Mouse (Mus musculus) gastrocnemius, adult 2 months (tissue): ENCODE results near the gene Zfp593. TPM values are rescaled to one million over a fixed set of nuclear protein-coding genes. Genes with fewer than 3 reads are reported as not detected.
A peak's percentile ranks its signal among the peaks of the same experiment; 100 is the strongest.
"Not testable (repeated sequence)": the region's sequence is repeated elsewhere in the genome, so short reads cannot be mapped to it uniquely, and the experiment has no call there.

Experiments
- DNase-seq: peaks from one replicate; pipeline ENCODE4 v3.0.0; 2022
- H3K27ac ChIP-seq: fragments of 200-600 bp; 2 replicates; pipeline ENCODE4 v1.8.1; 2022; ENCODE audit warnings: mild to moderate bottlenecking
- H3K4me3 ChIP-seq: fragments of 200-600 bp; 2 replicates; pipeline ENCODE4 v1.8.1; 2022; ENCODE audit warnings: mild to moderate bottlenecking, moderate library complexity
- CTCF ChIP-seq: fragments of 200-600 bp; IDR thresholded peaks from 2 replicates; pipeline ENCODE4 v1.8.1; 2022; ENCODE audit warnings: antibody characterized with exemption, mild to moderate bottlenecking, moderate library complexity
- intact Hi-C: fragments of 180-260 bp; cut with DNase I; formaldehyde crosslinking; loops from one replicate; pipeline ENCODE4 v1.15.1; 2025
- total RNA-seq, 2 experiments: library from RNA; stranded (reverse); gene quantifications; 2 replicates each; pipeline ENCODE4 v1.2.3; 2021

Zfp593 gene
- total RNA-seq, 2 experiments from 2014 or later = 4.8 to 6.4 TPM

- H3K4me3 ChIP-seq = peak overlapping the region; percentile 41; the same call in 1 of the 2 replicates
Observed at GRCm38 (mm10) chr4:134273417-134274345, 28.3 kb upstream of the Zfp593 start.

GRCm38 (mm10) chr4:134272731-134273416 is 27.5 kb upstream of the Zfp593 start:
- no peak for TF ChIP-seq CTCF
- H3K27ac ChIP-seq = no peak overlapping the region
- DNase-seq = no peak
- H3K4me3 ChIP-seq = peak overlapping the region; percentile 41; the same call in 1 of the 2 replicates
- intact Hi-C loops = no loop called here

More at GRCm38 (mm10) chr4:134273417-134274345, 28.3 kb upstream of the Zfp593 start:
- no peak for DNase-seq
- no peak overlapping the region for H3K27ac ChIP-seq
- intact Hi-C loops = no loop called here
- no peak for TF ChIP-seq CTCF

- TF ChIP-seq CTCF = no peak
Observed at GRCm38 (mm10) chr4:134271979-134272378, 26.6 kb upstream of the Zfp593 start.

GRCm38 (mm10) chr4:134269622-134270021 is 24.2 kb upstream of the Zfp593 start:
- TF ChIP-seq CTCF = peak; percentile 60
- not testable (repeated sequence) for H3K4me3 ChIP-seq, DNase-seq, H3K27ac ChIP-seq
- intact Hi-C loops = loop anchor here (10.0 kb wide), 1 partner anchor 205 kb away; no protein-coding TSS in a partner anchor

More at GRCm38 (mm10) chr4:134271979-134272378, 26.6 kb upstream of the Zfp593 start:
- intact Hi-C loops = no loop called here
- Histone ChIP-seq H3K4me3 (no peak overlapping the region), H3K27ac (no peak overlapping the region)
- DNase-seq = no peak

GRCm38 (mm10) chr4:134268102-134268655 is 22.8 kb upstream of the Zfp593 start:
- Histone ChIP-seq H3K4me3 (no peak overlapping the region), H3K27ac (no peak overlapping the region)
- intact Hi-C loops = loop anchor here (10.0 kb wide), 1 partner anchor 207 kb away; no protein-coding TSS in a partner anchor
- no peak for DNase-seq
- peak; percentile 45 for TF ChIP-seq CTCF

GRCm38 (mm10) chr4:134265860-134266585 is 20.6 kb upstream of the Zfp593 start:
- TF ChIP-seq CTCF = no peak
- no peak for DNase-seq
- Histone ChIP-seq H3K4me3 (no peak overlapping the region), H3K27ac (peak overlapping the region; percentile 43; the same call in 1 of the 2 replicates)
- intact Hi-C loops = loop anchor here (10.0 kb wide), 1 partner anchor 209 kb away; no protein-coding TSS in a partner anchor

- no peak overlapping the region for H3K4me3 ChIP-seq
- TF ChIP-seq CTCF = peak; percentile 84
- H3K27ac ChIP-seq = no peak overlapping the region
- DNase-seq = peak; percentile 76
- intact Hi-C loops = loop anchor here (1.0 to 10.0 kb wide), 2 partner anchors 125 to 212 kb away; no protein-coding TSS in a partner anchor
Observed at GRCm38 (mm10) chr4:134263191-134263590, 17.8 kb upstream of the Zfp593 start.

GRCm38 (mm10) chr4:134258354-134258753 is 13.0 kb upstream of the Zfp593 start:
- H3K27ac ChIP-seq = peak overlapping the region; percentile 74; the same call in 1 of the 2 replicates

GRCm38 (mm10) chr4:134257198-134258009 is 12.0 kb upstream of the Zfp593 start:
- Histone ChIP-seq H3K4me3 (peak overlapping the region; percentile 23; the same call in 1 of the 2 replicates), H3K27ac (peak overlapping the region; percentile 74)
- intact Hi-C loops = no loop called here
- no peak for TF ChIP-seq CTCF
- DNase-seq = no peak

More at GRCm38 (mm10) chr4:134258354-134258753, 13.0 kb upstream of the Zfp593 start:
- intact Hi-C loops = no loop called here
- no peak overlapping the region for H3K4me3 ChIP-seq
- no peak for DNase-seq
- no peak for TF ChIP-seq CTCF

- DNase-seq = no peak
- peak overlapping the region; percentile 74 for H3K27ac ChIP-seq
- peak overlapping the region; percentile 39 for H3K4me3 ChIP-seq
- intact Hi-C loops = no loop called here
- no peak for TF ChIP-seq CTCF
Observed at GRCm38 (mm10) chr4:134256407-134257197, 11.2 kb upstream of the Zfp593 start.
